Mouse (Mus musculus) midbrain, embryonic 11.5 days (tissue): Measurements from ENCODE around the gene Ramp2. TPM values are rescaled to one million over a fixed set of nuclear protein-coding genes. Genes with fewer than 3 reads are reported as not detected.
A peak's percentile ranks its signal among the peaks of the same experiment; 100 is the strongest.

Source experiments
- ATAC-seq: fragments of 200-750 bp; cut with Nextera tagmentation; 2 replicates; pipeline ENCODE4 v1.8.0; 2017; ENCODE audit warnings: moderate TSS enrichment, moderate library complexity; ENCODE audit not compliant: low FRiP score
- DNase-seq: peaks from one replicate; pipeline ENCODE4 v3.0.0; 2015; ENCODE audit warnings: low spot score; ENCODE audit errors: missing footprints
- H3K27ac ChIP-seq: fragments of 300-500 bp; sonication (generic); 2 replicates; pipeline ENCODE4 v1.5.1; 2014; ENCODE audit warnings: low read depth, low read length
- H3K27me3 ChIP-seq: fragments of 300-500 bp; sonication (generic); 2 replicates; pipeline ENCODE4 v1.6.1; 2014; ENCODE audit warnings: mild to moderate bottlenecking, low read length, moderate library complexity, mixed read lengths; ENCODE audit not compliant: control insufficient read depth, insufficient read depth
- H3K36me3 ChIP-seq: fragments of 300-500 bp; sonication (generic); 2 replicates; pipeline ENCODE4 v1.6.1; 2014; ENCODE audit warnings: mild to moderate bottlenecking, low read length, moderate library complexity, mixed read lengths; ENCODE audit not compliant: control insufficient read depth, insufficient read depth
- H3K4me1 ChIP-seq: fragments of 300-500 bp; sonication (generic); 2 replicates; pipeline ENCODE4 v1.6.1; 2014; ENCODE audit warnings: low read length; ENCODE audit not compliant: control insufficient read depth, insufficient read depth
- H3K4me2 ChIP-seq: fragments of 300-500 bp; sonication (generic); 2 replicates; pipeline ENCODE4 v1.6.1; 2014; ENCODE audit warnings: mild to moderate bottlenecking, moderate library complexity
- H3K4me3 ChIP-seq: fragments of 300-500 bp; sonication (generic); 2 replicates; pipeline ENCODE4 v1.5.1; 2014; ENCODE audit warnings: low read depth, low read length
- H3K9ac ChIP-seq: fragments of 300-500 bp; sonication (generic); 2 replicates; pipeline ENCODE4 v1.6.1; 2014; ENCODE audit warnings: low read length
- H3K9me3 ChIP-seq: fragments of 300-500 bp; sonication (generic); 2 replicates; pipeline ENCODE4 v1.6.1; 2016; ENCODE audit warnings: low read length; ENCODE audit not compliant: control insufficient read depth
- WGBS: fragments of 180-500 bp; shearing (Covaris S2); extraction: QIAGEN DNeasy Blood & Tissue Kit; methylation state at CpG from one replicate; pipeline ENCODE4 v1.1.7; 2014; 5-methylcytosine and 5-hydroxymethylcytosine counted together
- polyA plus RNA-seq: library from polyadenylated mRNA; unstranded; fragments of >200 nt; fragmentation: Nextera tagmentation; extraction: Ambion mirVana; gene quantifications from 2 replicates; pipeline ENCODE4 v1.2.1, GENCODE M21; 2014

The Ramp2 gene
- polyA plus RNA-seq = 65.6 and 73.4 TPM in 2 replicates

- DNase-seq = peak; percentile 96
- H3K27ac ChIP-seq = no peak within 1 kb of the TSS
- under 1% methylated on average over 51 of the region's 63 CpGs for WGBS
These were observed at the start of gene Ramp2 for GRCm38 (mm10) chr11:101245855-101246701. Ramp2 (plus strand) TSS chr11:101246028.

GRCm38 (mm10) chr11:101196175-101196574, 49.7 kb upstream of the Ramp2 start:
- ATAC-seq (no peak), DNase-seq (no peak)
- Histone ChIP-seq H3K36me3 (no peaks in the 10 kb centered on the region; the same call in 1 of the 2 replicates), H3K4me2 (no peak overlapping the region), H3K4me3 (no peak overlapping the region), H3K27ac (no peak overlapping the region), H3K9ac (no peak overlapping the region), H3K4me1 (0 out of 2 replicates have a peak, but pooled peaks cover 3% of the 10 kb centered on the region), H3K9me3 (no peaks in the 10 kb centered on the region), H3K27me3 (no peaks in the 10 kb centered on the region)
- WGBS = 88% methylated on average over 8 of the region's 8 CpGs

More at GRCm38 (mm10) chr11:101245855-101246701, at the start of gene Ramp2:
- Histone ChIP-seq H3K9me3 (no peaks in the 10 kb centered on the region), H3K4me2 (peak within 1 kb of the TSS; percentile 97), H3K9ac (peak within 1 kb of the TSS; percentile 80), H3K4me1 (peaks cover 16% of the 10 kb centered on the region), H3K36me3 (no peaks in the 10 kb centered on the region), H3K27me3 (peaks cover 11% of the 10 kb centered on the region), H3K4me3 (peak within 1 kb of the TSS; percentile 57)
- peak; percentile 82 for ATAC-seq

GRCm38 (mm10) chr11:101199555-101199954, 46.3 kb upstream of the Ramp2 start:
- no peak for DNase-seq
- Histone ChIP-seq H3K4me1 (no peaks in the 10 kb centered on the region), H3K27me3 (no peaks in the 10 kb centered on the region), H3K9me3 (no peaks in the 10 kb centered on the region), H3K9ac (no peak overlapping the region), H3K27ac (no peak overlapping the region), H3K4me2 (no peak overlapping the region), H3K36me3 (no peaks in the 10 kb centered on the region; the same call in 1 of the 2 replicates), H3K4me3 (no peak overlapping the region)
- 95% methylated on average over 3 of the region's 3 CpGs for WGBS
- ATAC-seq = no peak

GRCm38 (mm10) chr11:101200986-101201385, 44.8 kb upstream of the Ramp2 start:
- H3K4me1 ChIP-seq = no peaks in the 10 kb centered on the region
- H3K4me3 ChIP-seq = no peak overlapping the region
- no peak overlapping the region for H3K27ac ChIP-seq
- H3K9ac ChIP-seq = no peak overlapping the region
- no peaks in the 10 kb centered on the region for H3K9me3 ChIP-seq
- no peaks in the 10 kb centered on the region; the same call in 1 of the 2 replicates for H3K36me3 ChIP-seq
- DNase-seq = peak; percentile 88
- H3K27me3 ChIP-seq = no peaks in the 10 kb centered on the region
- no peak overlapping the region for H3K4me2 ChIP-seq
- 34% methylated on average over 7 of the region's 7 CpGs for WGBS
- no peak for ATAC-seq

- H3K9ac ChIP-seq = no peak overlapping the region
- H3K9me3 ChIP-seq = no peaks in the 10 kb centered on the region
- H3K36me3 ChIP-seq = no peaks in the 10 kb centered on the region
- no peaks in the 10 kb centered on the region for H3K27me3 ChIP-seq
- 60% methylated on average over 3 of the region's 3 CpGs for WGBS
- no peak for ATAC-seq
- DNase-seq = peak; percentile 96
- H3K4me1 ChIP-seq = no peaks in the 10 kb centered on the region
- no peak overlapping the region for H3K27ac ChIP-seq
- no peak overlapping the region for H3K4me2 ChIP-seq
- H3K4me3 ChIP-seq = no peak overlapping the region
These were observed 33.9 kb upstream of the Ramp2 start for GRCm38 (mm10) chr11:101211970-101212369.

GRCm38 (mm10) chr11:101216936-101217335, 28.9 kb upstream of the Ramp2 start:
- no peak overlapping the region for H3K27ac ChIP-seq
- H3K4me1 ChIP-seq = no peaks in the 10 kb centered on the region
- WGBS = 93% methylated on average over 5 of the region's 5 CpGs
- H3K9me3 ChIP-seq = no peaks in the 10 kb centered on the region
- H3K36me3 ChIP-seq = no peaks in the 10 kb centered on the region
- no peak overlapping the region for H3K9ac ChIP-seq
- no peak for DNase-seq
- no peaks in the 10 kb centered on the region for H3K27me3 ChIP-seq
- H3K4me3 ChIP-seq = no peak overlapping the region
- H3K4me2 ChIP-seq = no peak overlapping the region
- ATAC-seq = no peak

GRCm38 (mm10) chr11:101218436-101219055, 27.3 kb upstream of the Ramp2 start:
- ATAC-seq (no peak), DNase-seq (no peak)
- H3K4me2 ChIP-seq = no peak overlapping the region
- H3K36me3 ChIP-seq = no peaks in the 10 kb centered on the region
- 86% methylated on average over 10 of the region's 10 CpGs for WGBS
- H3K27ac ChIP-seq = no peak overlapping the region
- H3K4me1 ChIP-seq = no peaks in the 10 kb centered on the region
- H3K9me3 ChIP-seq = no peaks in the 10 kb centered on the region
- no peaks in the 10 kb centered on the region for H3K27me3 ChIP-seq
- no peak overlapping the region for H3K9ac ChIP-seq
- H3K4me3 ChIP-seq = no peak overlapping the region

- no peak overlapping the region for H3K4me3 ChIP-seq
- H3K36me3 ChIP-seq = no peaks in the 10 kb centered on the region
- ATAC-seq = no peak
- no peak overlapping the region for H3K9ac ChIP-seq
- WGBS = 59% methylated on average over 2 of the region's 2 CpGs
- no peak overlapping the region for H3K27ac ChIP-seq
- no peak for DNase-seq
- no peaks in the 10 kb centered on the region for H3K4me1 ChIP-seq
- H3K27me3 ChIP-seq = no peaks in the 10 kb centered on the region
- H3K9me3 ChIP-seq = no peaks in the 10 kb centered on the region
- H3K4me2 ChIP-seq = no peak overlapping the region
These were observed 25.0 kb upstream of the Ramp2 start for GRCm38 (mm10) chr11:101220853-101221252.
